Mouse (Mus musculus): ENCODE results near the gene Rpp40.

Gene Rpp40

DNA sequence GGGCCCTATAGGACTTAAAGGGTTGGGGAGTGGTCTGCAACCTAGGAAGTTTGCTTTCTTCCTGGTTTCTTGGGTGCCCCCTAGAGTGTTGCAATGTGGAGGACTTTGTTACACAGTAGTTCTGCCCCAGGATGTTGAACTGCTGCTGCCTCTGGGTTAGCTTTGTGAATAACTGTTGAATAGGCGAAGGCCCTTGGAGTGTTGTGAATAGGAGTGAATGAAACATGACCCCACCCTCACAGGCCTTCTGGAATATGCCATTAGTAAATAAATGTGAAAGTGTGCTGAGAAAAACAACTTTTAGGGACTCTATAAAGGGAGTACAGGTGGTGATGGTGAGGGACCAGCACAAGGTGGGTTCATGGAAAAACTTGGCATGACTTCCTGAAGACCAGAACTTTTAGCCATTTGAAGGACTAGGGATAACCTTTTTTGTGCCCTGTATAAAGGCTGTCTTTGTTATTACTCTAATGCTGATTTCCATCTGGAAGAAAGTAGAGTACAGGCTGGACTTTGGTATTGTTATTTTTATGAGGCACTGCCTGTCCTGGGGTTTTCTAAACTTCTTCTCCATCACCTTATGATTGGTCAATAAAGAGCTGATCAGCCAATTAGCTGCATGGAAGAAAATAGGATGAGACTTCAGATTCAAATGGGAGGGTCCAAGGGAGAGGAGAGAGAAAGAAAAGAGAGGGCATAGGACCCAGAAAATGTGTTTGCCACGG lies 53.1 kb downstream of the Rpp40 start:
- no peak for DNase-seq (ENCODE audit: low read depth, low spot score)

- DNase-seq (ENCODE audit: low read depth, low spot score), result no peak
These were observed 54.6 kb downstream of the Rpp40 start for GRCm38 (mm10) chr13:35851581-35851980.

DNA sequence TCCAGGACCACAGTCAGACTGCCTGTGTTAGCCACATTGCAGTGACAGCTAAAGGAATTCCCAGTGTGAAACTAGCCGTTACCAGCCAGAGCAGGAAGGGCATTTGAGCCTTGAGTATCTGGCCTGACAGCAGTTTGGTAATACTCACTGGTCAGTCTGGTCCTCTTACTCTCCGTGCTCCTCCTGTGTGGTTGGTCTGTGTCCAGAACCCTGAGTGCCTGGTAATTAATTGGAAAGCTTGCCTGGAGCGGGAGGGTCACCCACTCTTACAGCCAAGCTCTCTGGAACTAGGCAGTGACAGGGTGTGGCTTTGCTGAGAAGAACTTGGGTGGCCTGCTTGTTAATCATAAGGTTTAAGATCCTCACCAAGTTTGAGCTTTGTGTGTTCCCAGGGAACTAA lies 57.5 kb downstream of the Rpp40 start:
- no peak for DNase-seq (ENCODE audit: low read depth, low spot score)

DNA sequence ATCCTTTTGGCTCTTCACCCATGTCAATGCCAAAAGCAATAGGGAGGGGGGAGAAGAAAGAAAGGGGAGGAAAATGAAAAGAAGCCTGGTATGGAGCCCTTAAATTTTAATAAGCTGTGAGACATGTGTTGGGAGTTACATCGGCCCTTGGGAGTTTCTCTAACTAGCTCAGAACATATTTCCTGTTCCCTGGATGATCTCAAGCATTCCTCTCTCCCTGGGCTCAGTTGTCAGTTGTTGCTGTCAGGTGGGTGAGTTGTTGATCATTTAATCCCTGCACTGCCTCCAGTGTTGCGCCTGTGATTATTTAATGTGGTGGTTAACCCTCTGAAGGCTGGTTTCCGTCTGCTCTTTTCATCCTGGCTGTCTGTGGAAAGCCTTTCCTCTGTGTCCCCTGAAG lies 60.9 kb downstream of the Rpp40 start:
- no peak for DNase-seq (ENCODE audit: low read depth, low spot score)
